Mouse (Mus musculus) erythroblast, embryonic 14.5 days (primary cell): ENCODE measurements around the gene Noct.

Source experiments
- GATA1 ChIP-seq: IDR thresholded peaks from 2 replicates; pipeline ENCODE4 v1.6.1; 2012; ENCODE audit warnings: low read length, inconsistent platforms, mixed read lengths
- TAL1 ChIP-seq: IDR thresholded peaks from 3 replicates; pipeline ENCODE4 v1.6.1; 2012; ENCODE audit warnings: low read length, inconsistent platforms, mixed read lengths

GRCm38 (mm10) chr3:51195321-51195720, 28.9 kb upstream of the Noct start:
- no peak for TF ChIP-seq GATA1
- no peak for TF ChIP-seq TAL1
